Mouse (Mus musculus) liver, postnatal 0 days (tissue): ENCODE measurements around the gene Dnajc5. TPM values are rescaled to one million over a fixed set of nuclear protein-coding genes. Genes with fewer than 3 reads are reported as not detected.

Experiments used
- ATAC-seq: fragments of 200-750 bp; cut with Nextera tagmentation; 2 replicates; pipeline ENCODE4 v1.8.0; 2017; ENCODE audit warnings: mild to moderate bottlenecking, moderate library complexity
- DNase-seq: peaks from one replicate; pipeline ENCODE4 v3.0.0-alpha.2; 2016
- H3K27ac ChIP-seq: fragments of 300-500 bp; sonication (generic); 2 replicates; pipeline ENCODE4 v1.5.1; 2014; ENCODE audit warnings: antibody characterized with exemption, moderate library complexity, mild to moderate bottlenecking, low read depth
- H3K27me3 ChIP-seq: fragments of 300-500 bp; sonication (generic); 2 replicates; pipeline ENCODE4 v1.6.1; 2014; ENCODE audit warnings: low read length, control low read depth, mixed read lengths; ENCODE audit not compliant: insufficient read depth
- H3K36me3 ChIP-seq: fragments of 300-500 bp; sonication (generic); replicated peaks from 2 replicates; pipeline ENCODE4 v1.6.1; 2014; ENCODE audit warnings: mild to moderate bottlenecking, control low read depth, low read length, moderate library complexity, mixed read lengths; ENCODE audit not compliant: insufficient read depth
- H3K4me1 ChIP-seq: fragments of 300-500 bp; sonication (generic); 2 replicates; pipeline ENCODE4 v1.6.1; 2014; ENCODE audit warnings: antibody characterized with exemption, mild to moderate bottlenecking, control low read depth; ENCODE audit not compliant: insufficient read depth
- H3K4me2 ChIP-seq: fragments of 300-500 bp; sonication (generic); 2 replicates; pipeline ENCODE4 v1.6.1; 2014; ENCODE audit warnings: low read depth, mild to moderate bottlenecking, low read length, moderate library complexity, mixed read lengths
- H3K4me3 ChIP-seq: fragments of 300-500 bp; sonication (generic); 2 replicates; pipeline ENCODE4 v1.5.1; 2014; ENCODE audit warnings: low read depth, low read length
- H3K9ac ChIP-seq: fragments of 300-500 bp; sonication (generic); replicated peaks from 2 replicates; pipeline ENCODE4 v1.6.1; 2014; ENCODE audit warnings: mild to moderate bottlenecking, moderate library complexity
- H3K9me3 ChIP-seq: fragments of 300-500 bp; sonication (generic); 2 replicates; pipeline ENCODE4 v1.6.1; 2016; ENCODE audit warnings: mild to moderate bottlenecking, control low read depth, low read length, mixed read lengths
- CTCF ChIP-seq: sonication (generic); IDR thresholded peaks from 2 replicates; pipeline ENCODE4 v1.5.1; 2016; ENCODE audit warnings: antibody characterized with exemption, low read depth
- EP300 ChIP-seq: IDR thresholded peaks from 2 replicates; pipeline ENCODE4 v1.6.1; 2016; ENCODE audit warnings: antibody characterized with exemption, low read depth, mild to moderate bottlenecking
- WGBS: fragments of 180-500 bp; shearing (Covaris S2); extraction: QIAGEN DNeasy Blood & Tissue Kit; methylation state at CpG from one replicate; pipeline ENCODE4 v1.1.7; 2014; ENCODE audit not compliant: insufficient replicate concordance; 5-methylcytosine and 5-hydroxymethylcytosine counted together
- polyA plus RNA-seq: library from polyadenylated mRNA; unstranded; fragments of >200 nt; fragmentation: Nextera tagmentation; extraction: Ambion mirVana; gene quantifications from 2 replicates; pipeline ENCODE4 v1.2.1, GENCODE M21; 2015

Dnajc5 gene
- polyA plus RNA-seq, result 20.5 and 24.7 TPM in 2 replicates

GRCm38 (mm10) chr2:181520118-181520935 lies at the start of gene Dnajc5:
TSS of gene Dnajc5 (plus strand) at chr2:181520485.
- Histone ChIP-seq H3K27ac (peak within 1 kb of the TSS; percentile 100), H3K4me3 (peak within 1 kb of the TSS; percentile 98), H3K27me3 (no peaks in the 10 kb centered on the region), H3K9me3 (no peaks in the 10 kb centered on the region), H3K4me2 (peak within 1 kb of the TSS; percentile 86), H3K9ac (peak within 1 kb of the TSS; percentile 99), H3K36me3 (peaks cover 21% of the 10 kb centered on the region), H3K4me1 (peaks cover 19% of the 10 kb centered on the region)
- TF ChIP-seq EP300 (no peak; the same call in 1 of the 2 replicates), CTCF (no peak; the same call in 1 of the 2 replicates)
- DNase-seq (peak; percentile 99), ATAC-seq (peak; percentile 96)
- WGBS, result under 1% methylated on average over 71 of the region's 74 CpGs

DNA sequence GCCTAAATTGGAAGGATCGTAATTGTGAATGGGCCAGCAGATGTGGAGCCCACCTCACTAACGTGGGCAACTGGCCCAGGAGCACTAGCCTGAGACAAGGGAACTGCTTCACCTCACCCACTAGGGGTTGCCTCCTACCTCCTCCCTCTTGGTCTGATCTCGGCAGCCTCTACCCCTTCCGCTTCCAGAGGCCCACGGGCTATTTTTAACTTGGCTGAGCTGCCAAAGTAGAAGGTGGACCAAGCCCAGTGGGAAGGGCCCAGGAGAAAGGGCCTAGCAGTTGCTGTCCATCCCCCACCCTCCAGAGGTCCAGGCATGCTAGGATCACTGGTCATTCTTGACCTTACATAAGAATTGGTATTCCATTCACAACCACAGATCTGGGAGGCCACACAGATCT lies 49.0 kb upstream of the Dnajc5 start:
- Histone ChIP-seq H3K4me1 (peaks cover 8% of the 10 kb centered on the region), H3K27ac (peak overlapping the region; percentile 36; the same call in 1 of the 2 replicates), H3K9ac (no peak overlapping the region), H3K4me3 (no peak overlapping the region), H3K9me3 (no peaks in the 10 kb centered on the region), H3K27me3 (no peaks in the 10 kb centered on the region), H3K36me3 (no peaks in the 10 kb centered on the region), H3K4me2 (no peak overlapping the region)
- TF ChIP-seq EP300, result no peak
- TF ChIP-seq CTCF, result no peak
- ATAC-seq (no peak), DNase-seq (no peak)
- 25% methylated on average over 5 of the region's 5 CpGs for WGBS

DNA sequence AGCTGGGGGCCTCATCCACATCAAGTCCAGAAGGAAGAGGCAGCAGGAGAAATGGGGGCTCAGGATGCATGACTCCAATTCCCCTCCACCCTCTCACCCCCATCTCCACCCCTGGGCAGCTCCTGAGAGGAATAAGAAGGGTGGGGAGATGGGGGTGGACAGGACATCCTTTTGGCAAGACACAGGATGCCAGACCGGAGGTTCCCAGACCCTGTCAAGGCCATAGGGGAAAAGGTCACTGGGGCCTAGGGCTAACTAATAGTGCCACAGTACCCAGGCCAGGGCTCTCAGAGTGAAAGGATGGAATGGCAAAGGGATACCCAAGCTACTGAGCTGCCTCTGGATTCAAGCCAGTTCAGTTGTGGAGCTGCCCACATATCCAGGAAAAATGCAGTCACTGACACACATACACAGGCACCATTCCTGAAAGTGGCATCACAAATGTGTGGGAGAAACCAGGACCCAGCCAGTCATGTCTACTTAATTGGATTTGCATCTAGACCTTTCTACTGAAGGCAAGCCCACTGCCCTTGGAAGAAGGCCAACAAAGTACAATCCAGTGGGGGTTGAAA lies 47.9 kb upstream of the Dnajc5 start:
- TF ChIP-seq CTCF (no peak), EP300 (no peak)
- peaks cover 8% of the 10 kb centered on the region for H3K4me1 ChIP-seq
- H3K9ac ChIP-seq, result no peak overlapping the region
- WGBS, result 59% methylated on average over 1 of the region's 1 CpGs
- H3K4me3 ChIP-seq, result no peak overlapping the region
- ATAC-seq (peak; percentile 40; the same call in 1 of the 2 replicates), DNase-seq (no peak)
- H3K27me3 ChIP-seq, result no peaks in the 10 kb centered on the region
- H3K36me3 ChIP-seq, result no peaks in the 10 kb centered on the region
- H3K4me2 ChIP-seq, result no peak overlapping the region
- H3K9me3 ChIP-seq, result no peaks in the 10 kb centered on the region
- peak overlapping the region; percentile 34; the same call in 1 of the 2 replicates for H3K27ac ChIP-seq

DNA sequence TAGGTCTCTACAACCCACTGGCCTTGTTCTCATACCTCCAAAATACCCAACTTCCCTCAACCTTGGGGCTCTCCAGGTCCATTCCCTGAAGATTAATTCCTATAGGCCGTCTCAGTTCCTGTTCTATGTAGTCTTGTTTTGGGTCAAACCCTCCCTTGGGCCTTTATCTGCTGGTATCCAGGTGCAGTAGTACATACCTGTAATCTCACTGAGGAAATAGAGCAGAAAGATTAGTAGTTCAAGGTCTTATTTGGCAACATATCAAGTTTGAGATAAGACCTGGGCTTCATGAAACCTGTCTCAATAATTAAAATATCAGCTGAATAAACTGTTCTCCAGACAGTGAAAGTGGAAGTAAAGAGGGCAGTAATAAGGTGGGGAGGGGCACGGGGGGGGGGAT lies 37.2 kb upstream of the Dnajc5 start:
- H3K27ac ChIP-seq, result 0 out of 2 replicates have a peak overlapping the region, but pooled peaks have one; percentile 19
- peak overlapping the region; percentile 38; the same call in 1 of the 2 replicates for H3K9ac ChIP-seq
- H3K36me3 ChIP-seq, result no peaks in the 10 kb centered on the region
- 26% methylated on average over 2 of the region's 2 CpGs for WGBS
- TF ChIP-seq EP300, result no peak
- no peak for TF ChIP-seq CTCF
- no peaks in the 10 kb centered on the region for H3K27me3 ChIP-seq
- H3K9me3 ChIP-seq, result no peaks in the 10 kb centered on the region
- DNase-seq, result no peak
- peaks cover 23% of the 10 kb centered on the region for H3K4me1 ChIP-seq
- ATAC-seq, result no peak
- peak overlapping the region; percentile 39 for H3K4me2 ChIP-seq
- no peak overlapping the region for H3K4me3 ChIP-seq

- no peak for TF ChIP-seq EP300
- TF ChIP-seq CTCF, result peak; percentile 54
- peak overlapping the region; percentile 39 for H3K4me2 ChIP-seq
- 18% methylated on average over 7 of the region's 7 CpGs for WGBS
- no peaks in the 10 kb centered on the region for H3K9me3 ChIP-seq
- no peaks in the 10 kb centered on the region for H3K27me3 ChIP-seq
- H3K4me1 ChIP-seq, result peaks cover 23% of the 10 kb centered on the region
- H3K9ac ChIP-seq, result peak overlapping the region; percentile 38; the same call in 1 of the 2 replicates
- H3K36me3 ChIP-seq, result no peaks in the 10 kb centered on the region
- peak; percentile 30 for ATAC-seq
- H3K4me3 ChIP-seq, result no peak overlapping the region
- no peak for DNase-seq
- H3K27ac ChIP-seq, result 0 out of 2 replicates have a peak overlapping the region, but pooled peaks have one; percentile 19
These were observed 36.5 kb upstream of the Dnajc5 start for GRCm38 (mm10) chr2:181483562-181484318.
